Mouse (Mus musculus): ENCODE measurements at regions not wholly inside any gene's neighbourhood (a gene's known extent, or its start where the extent isn't known, plus 50 kb on each side); places are given as distances from the start of the nearest gene placed in this dataset.

DNA sequence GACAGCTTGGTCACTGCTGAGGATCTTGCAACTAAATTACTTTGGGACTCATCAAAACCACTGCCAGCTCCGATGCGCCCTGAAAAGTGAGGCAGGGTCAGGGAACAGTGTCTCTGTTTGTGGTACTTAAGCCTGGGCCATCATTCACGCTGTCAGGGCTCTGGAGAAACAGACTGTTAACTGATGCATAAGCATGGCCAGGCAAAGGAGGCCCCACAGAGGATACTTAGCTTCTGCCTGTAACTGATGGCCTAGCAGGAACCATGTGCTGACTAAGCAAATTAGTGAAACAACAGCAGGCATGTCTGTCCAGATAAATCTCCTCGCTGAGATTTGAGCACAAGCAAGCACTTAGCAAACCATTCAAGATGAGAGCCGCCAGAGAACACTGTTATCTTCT lies 440.1 kb downstream of the Fut8 start:
- ATAC-seq (ENCODE audit: insufficient read depth, low read depth) (no peak), DNase-seq (ENCODE audit: low spot score) (no peak)
- Histone ChIP-seq H3K9me3 (replicated peaks; ENCODE audit: control insufficient read depth, low read length) (no peaks in the 10 kb centered on the region), H3K36me3 (replicated peaks; ENCODE audit: control insufficient read depth, insufficient read depth, low read length) (no peaks in the 10 kb centered on the region), H3K27me3 (ENCODE audit: control insufficient read depth, insufficient read depth, low read length) (no peaks in the 10 kb centered on the region), H3K9ac (replicated peaks; ENCODE audit: low read depth, low read length) (no peak overlapping the region), H3K4me2 (ENCODE audit: low read depth, low read length) (no peak overlapping the region), H3K4me3 (ENCODE audit: low read depth, low read length) (no peak overlapping the region), H3K27ac (ENCODE audit: low read depth) (no peak overlapping the region), H3K4me1 (ENCODE audit: control insufficient read depth, insufficient read depth) (no peaks in the 10 kb centered on the region)
- TF ChIP-seq EP300 (IDR thresholded peaks at IDR 0.05; ENCODE audit: low read depth) (no peak), CTCF (IDR thresholded peaks at IDR 0.05; ENCODE audit: low read depth) (no peak)
- 39% methylated on average over 5 of the region's 5 CpGs for whole genome bisulfite sequencing

DNA sequence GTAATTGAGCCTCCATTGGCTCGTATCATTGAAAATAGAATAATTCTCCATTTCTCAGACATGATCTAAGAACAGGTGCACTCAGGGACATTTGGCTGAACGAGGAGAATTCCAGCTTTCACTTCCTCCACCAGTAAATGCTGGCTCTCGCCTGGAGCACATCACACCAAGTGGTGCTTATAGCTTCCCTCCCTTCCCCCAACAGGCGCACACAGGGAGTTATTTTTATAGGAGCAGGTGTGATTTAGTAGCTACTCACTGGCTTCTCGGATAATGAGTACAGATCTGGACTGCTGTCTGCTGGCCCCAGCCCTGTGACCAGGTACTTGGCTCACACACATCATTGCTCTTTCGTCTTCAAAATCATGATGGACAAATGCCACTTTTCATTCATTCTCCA lies 456.2 kb downstream of the Fut8 start:
- no peak overlapping the region for H3K9ac ChIP-seq (replicated peaks; ENCODE audit: low read depth, low read length)
- H3K36me3 ChIP-seq (replicated peaks; ENCODE audit: control insufficient read depth, insufficient read depth, low read length), result no peaks in the 10 kb centered on the region
- TF ChIP-seq EP300 (IDR thresholded peaks at IDR 0.05; ENCODE audit: low read depth), result no peak
- TF ChIP-seq CTCF (IDR thresholded peaks at IDR 0.05; ENCODE audit: low read depth), result no peak
- DNase-seq (ENCODE audit: low spot score) (no peak), ATAC-seq (ENCODE audit: insufficient read depth, low read depth) (no peak)
- H3K27me3 ChIP-seq (ENCODE audit: control insufficient read depth, insufficient read depth, low read length), result no peaks in the 10 kb centered on the region
- no peaks in the 10 kb centered on the region for H3K9me3 ChIP-seq (replicated peaks; ENCODE audit: control insufficient read depth, low read length)
- no peak overlapping the region for H3K27ac ChIP-seq (ENCODE audit: low read depth)
- H3K4me1 ChIP-seq (ENCODE audit: control insufficient read depth, insufficient read depth), result peaks cover 9% of the 10 kb centered on the region; the same call in 1 of the 2 replicates
- WGBS, result 51% methylated on average over 6 of the region's 6 CpGs
- no peak overlapping the region for H3K4me2 ChIP-seq (ENCODE audit: low read depth, low read length)
- no peak overlapping the region for H3K4me3 ChIP-seq (ENCODE audit: low read depth, low read length)

DNA sequence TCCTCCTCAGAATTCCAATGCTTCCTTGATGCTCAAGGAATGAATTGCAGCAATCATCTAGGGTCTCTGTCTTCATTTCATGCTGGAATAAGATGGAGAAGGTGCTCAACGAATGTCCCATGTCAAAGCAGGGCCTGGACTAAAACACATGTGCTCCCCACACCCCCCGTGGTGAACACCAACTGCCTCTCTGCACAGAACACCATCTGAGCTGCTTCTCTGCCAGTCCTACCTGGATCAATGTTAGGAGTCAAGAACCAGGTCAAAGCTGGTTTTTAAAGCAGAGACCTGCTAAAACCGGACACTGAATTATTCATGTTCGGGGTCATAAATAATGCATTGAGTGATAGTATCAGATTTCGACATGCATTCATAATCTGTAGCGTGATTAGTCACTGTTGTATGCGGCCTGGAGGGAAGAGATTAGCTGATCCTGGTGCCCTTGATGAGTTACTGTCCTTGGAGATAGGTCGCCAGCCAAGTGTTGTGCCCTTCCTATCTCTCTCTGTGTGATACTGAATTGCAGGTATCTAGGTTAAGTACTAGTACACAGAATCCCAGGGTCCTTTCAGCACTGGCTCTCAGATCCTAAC lies 458.2 kb downstream of the Fut8 start:
- no peak overlapping the region for H3K9ac ChIP-seq (replicated peaks; ENCODE audit: low read depth, low read length)
- H3K4me3 ChIP-seq (ENCODE audit: low read depth, low read length), result no peak overlapping the region
- H3K4me2 ChIP-seq (ENCODE audit: low read depth, low read length), result no peak overlapping the region
- peaks cover 18% of the 10 kb centered on the region; the same call in 1 of the 2 replicates for H3K4me1 ChIP-seq (ENCODE audit: control insufficient read depth, insufficient read depth)
- H3K27me3 ChIP-seq (ENCODE audit: control insufficient read depth, insufficient read depth, low read length), result no peaks in the 10 kb centered on the region
- TF ChIP-seq EP300 (IDR thresholded peaks at IDR 0.05; ENCODE audit: low read depth), result no peak
- no peak for TF ChIP-seq CTCF (IDR thresholded peaks at IDR 0.05; ENCODE audit: low read depth)
- no peak overlapping the region for H3K27ac ChIP-seq (ENCODE audit: low read depth)
- ATAC-seq (ENCODE audit: insufficient read depth, low read depth), result no peak
- H3K36me3 ChIP-seq (replicated peaks; ENCODE audit: control insufficient read depth, insufficient read depth, low read length), result no peaks in the 10 kb centered on the region
- DNase-seq (ENCODE audit: low spot score), result no peak
- WGBS, result 80% methylated on average over 8 of the region's 8 CpGs
- H3K9me3 ChIP-seq (replicated peaks; ENCODE audit: control insufficient read depth, low read length), result no peaks in the 10 kb centered on the region

DNA sequence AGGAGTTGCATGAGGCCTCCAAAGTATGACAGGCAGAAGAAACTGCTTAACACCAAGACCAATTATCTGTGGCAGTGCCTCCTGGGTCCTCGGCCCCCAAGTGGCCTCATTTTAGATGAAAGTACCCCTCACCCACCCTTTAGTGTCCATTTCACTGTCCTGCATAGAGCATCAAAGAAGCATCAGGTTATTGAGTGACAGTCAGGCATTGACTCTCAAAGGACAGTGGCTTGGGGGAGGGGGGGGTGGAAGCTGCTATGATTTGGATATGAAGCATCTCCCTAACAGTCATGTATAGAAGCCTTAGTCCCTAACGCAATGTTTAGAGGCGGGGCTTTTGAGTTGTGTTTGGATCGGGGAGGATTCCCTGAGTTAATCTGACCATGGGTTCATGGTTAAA lies 458.7 kb downstream of the Fut8 start:
- no peaks in the 10 kb centered on the region for H3K9me3 ChIP-seq (replicated peaks; ENCODE audit: control insufficient read depth, low read length)

DNA sequence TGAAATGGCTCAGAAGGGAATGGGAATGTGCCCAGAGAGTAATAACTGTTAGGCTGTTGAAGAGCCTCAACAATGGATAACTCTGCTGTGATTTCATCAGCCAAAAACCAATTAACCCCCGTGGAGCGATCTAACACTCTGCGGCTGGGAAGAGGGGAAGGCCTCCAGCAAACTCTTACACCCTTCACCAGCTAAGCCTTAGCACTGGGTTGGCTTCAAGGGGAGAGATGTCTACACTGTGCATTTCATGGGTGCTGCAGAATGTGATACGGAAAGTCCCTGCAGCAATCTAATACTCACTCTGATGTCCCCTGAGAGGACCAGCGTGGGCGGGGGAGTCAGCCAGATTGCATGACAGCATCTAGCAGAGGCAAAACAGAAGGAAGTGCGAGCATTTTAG lies 460.2 kb downstream of the Fut8 start:
- DNase-seq (ENCODE audit: low spot score) (no peak), ATAC-seq (ENCODE audit: insufficient read depth, low read depth) (no peak)
- Histone ChIP-seq H3K4me2 (ENCODE audit: low read depth, low read length) (no peak overlapping the region), H3K4me1 (ENCODE audit: control insufficient read depth, insufficient read depth) (peaks cover 14% of the 10 kb centered on the region; the same call in 1 of the 2 replicates), H3K27me3 (ENCODE audit: control insufficient read depth, insufficient read depth, low read length) (no peaks in the 10 kb centered on the region), H3K9ac (replicated peaks; ENCODE audit: low read depth, low read length) (no peak overlapping the region), H3K9me3 (replicated peaks; ENCODE audit: control insufficient read depth, low read length) (no peaks in the 10 kb centered on the region), H3K36me3 (replicated peaks; ENCODE audit: control insufficient read depth, insufficient read depth, low read length) (no peaks in the 10 kb centered on the region), H3K4me3 (ENCODE audit: low read depth, low read length) (no peak overlapping the region), H3K27ac (ENCODE audit: low read depth) (no peak overlapping the region)
- no peak for TF ChIP-seq CTCF (IDR thresholded peaks at IDR 0.05; ENCODE audit: low read depth)
- TF ChIP-seq EP300 (IDR thresholded peaks at IDR 0.05; ENCODE audit: low read depth), result no peak
- WGBS, result 67% methylated on average over 7 of the region's 7 CpGs

More for the DNA sequence above, 458.7 kb downstream of the Fut8 start:
- peaks cover 18% of the 10 kb centered on the region; the same call in 1 of the 2 replicates for H3K4me1 ChIP-seq (ENCODE audit: control insufficient read depth, insufficient read depth)
- H3K36me3 ChIP-seq (replicated peaks; ENCODE audit: control insufficient read depth, insufficient read depth, low read length), result no peaks in the 10 kb centered on the region
- no peak for TF ChIP-seq EP300 (IDR thresholded peaks at IDR 0.05; ENCODE audit: low read depth)
- no peak for TF ChIP-seq CTCF (IDR thresholded peaks at IDR 0.05; ENCODE audit: low read depth)
- no peaks in the 10 kb centered on the region for H3K27me3 ChIP-seq (ENCODE audit: control insufficient read depth, insufficient read depth, low read length)
- H3K27ac ChIP-seq (ENCODE audit: low read depth), result no peak overlapping the region
- DNase-seq (ENCODE audit: low spot score) (no peak), ATAC-seq (ENCODE audit: insufficient read depth, low read depth) (no peak)
- WGBS, result 79% methylated on average over 4 of the region's 4 CpGs
- no peak overlapping the region for H3K9ac ChIP-seq (replicated peaks; ENCODE audit: low read depth, low read length)
- no peak overlapping the region for H3K4me3 ChIP-seq (ENCODE audit: low read depth, low read length)
- no peak overlapping the region for H3K4me2 ChIP-seq (ENCODE audit: low read depth, low read length)

Measured in heart, postnatal 0 days (tissue).